Mouse (Mus musculus): ENCODE results near the gene Nckipsd. TPM values are rescaled to one million over a fixed set of nuclear protein-coding genes. Genes with fewer than 3 reads are reported as not detected.

The Nckipsd gene
- polyA plus RNA-seq, 1 experiment, result 34.1 TPM

- peaks cover 21% of the 10 kb centered on the region for H3K4me1 ChIP-seq (ENCODE audit: control insufficient read depth, insufficient read depth, low read length)
- TF ChIP-seq POLR2A (IDR thresholded peaks at IDR 0.05; ENCODE audit: borderline replicate concordance, extremely low read depth, low read depth, low read length) (peak; percentile 74; the same call in 1 of the 2 replicates), CTCF (IDR thresholded peaks at IDR 0.05; ENCODE audit: insufficient read depth, low read length) (no peak)
- H3K4me3 ChIP-seq (replicated peaks; ENCODE audit: extremely low read depth, low read depth, low read length), result peak within 1 kb of the TSS; percentile 94
- under 1% methylated on average over 56 of the region's 56 CpGs for WGBS
- peak; percentile 93 for DNase-seq
Measured at GRCm38 (mm10) chr9:108783548-108784463, 24.4 kb upstream of the Nckipsd start, which contains the start of gene Ip6k2. TSS of gene Ip6k2 (plus strand) at chr9:108783796.

GRCm38 (mm10) chr9:108785416-108785815 is 22.8 kb upstream of the Nckipsd start:
- TF ChIP-seq POLR2A (IDR thresholded peaks at IDR 0.05; ENCODE audit: borderline replicate concordance, extremely low read depth, low read depth, low read length), result no peak
- DNase-seq, result no peak
- Histone ChIP-seq H3K4me3 (replicated peaks; ENCODE audit: extremely low read depth, low read depth, low read length) (no peak overlapping the region), H3K4me1 (ENCODE audit: control insufficient read depth, insufficient read depth, low read length) (peaks cover 25% of the 10 kb centered on the region)

- WGBS, result 23% methylated on average over 1 of the region's 1 CpGs
- H3K4me1 ChIP-seq (ENCODE audit: control insufficient read depth, insufficient read depth, low read length), result peaks cover 31% of the 10 kb centered on the region
- TF ChIP-seq CTCF (IDR thresholded peaks at IDR 0.05; ENCODE audit: insufficient read depth, low read length) (no peak), POLR2A (IDR thresholded peaks at IDR 0.05; ENCODE audit: borderline replicate concordance, extremely low read depth, low read depth, low read length) (no peak)
- peak overlapping the region; percentile 9 for H3K4me3 ChIP-seq (replicated peaks; ENCODE audit: extremely low read depth, low read depth, low read length)
- no peak for DNase-seq
Measured at GRCm38 (mm10) chr9:108786494-108786893, 21.7 kb upstream of the Nckipsd start.

GRCm38 (mm10) chr9:108787080-108787479 is 21.1 kb upstream of the Nckipsd start:
- TF ChIP-seq POLR2A (IDR thresholded peaks at IDR 0.05; ENCODE audit: borderline replicate concordance, extremely low read depth, low read depth, low read length), result no peak
- no peak for TF ChIP-seq CTCF (IDR thresholded peaks at IDR 0.05; ENCODE audit: insufficient read depth, low read length)
- 76% methylated on average over 2 of the region's 2 CpGs for WGBS
- DNase-seq, result no peak
- H3K4me1 ChIP-seq (ENCODE audit: control insufficient read depth, insufficient read depth, low read length), result peaks cover 32% of the 10 kb centered on the region
- no peak overlapping the region for H3K4me3 ChIP-seq (replicated peaks; ENCODE audit: extremely low read depth, low read depth, low read length)

GRCm38 (mm10) chr9:108788713-108789112 is 19.5 kb upstream of the Nckipsd start:
- TF ChIP-seq POLR2A (IDR thresholded peaks at IDR 0.05; ENCODE audit: borderline replicate concordance, extremely low read depth, low read depth, low read length), result no peak
- no peak for TF ChIP-seq CTCF (IDR thresholded peaks at IDR 0.05; ENCODE audit: insufficient read depth, low read length)

GRCm38 (mm10) chr9:108792307-108792706 is 15.9 kb upstream of the Nckipsd start:
- Histone ChIP-seq H3K4me3 (replicated peaks; ENCODE audit: extremely low read depth, low read depth, low read length) (no peak overlapping the region), H3K4me1 (ENCODE audit: control insufficient read depth, insufficient read depth, low read length) (peaks cover 36% of the 10 kb centered on the region)
- 65% methylated on average over 1 of the region's 1 CpGs for WGBS
- no peak for DNase-seq
- TF ChIP-seq CTCF (IDR thresholded peaks at IDR 0.05; ENCODE audit: insufficient read depth, low read length), result no peak
- TF ChIP-seq POLR2A (IDR thresholded peaks at IDR 0.05; ENCODE audit: borderline replicate concordance, extremely low read depth, low read depth, low read length), result no peak

More at GRCm38 (mm10) chr9:108788713-108789112, 19.5 kb upstream of the Nckipsd start:
- peaks cover 40% of the 10 kb centered on the region for H3K4me1 ChIP-seq (ENCODE audit: control insufficient read depth, insufficient read depth, low read length)
- no peak overlapping the region for H3K4me3 ChIP-seq (replicated peaks; ENCODE audit: extremely low read depth, low read depth, low read length)
- WGBS, result 70% methylated on average over 3 of the region's 3 CpGs
- no peak for DNase-seq

GRCm38 (mm10) chr9:108792730-108793129 is 15.4 kb upstream of the Nckipsd start:
- 37% methylated on average over 3 of the region's 3 CpGs for WGBS
- peaks cover 33% of the 10 kb centered on the region for H3K4me1 ChIP-seq (ENCODE audit: control insufficient read depth, insufficient read depth, low read length)
- TF ChIP-seq POLR2A (IDR thresholded peaks at IDR 0.05; ENCODE audit: borderline replicate concordance, extremely low read depth, low read depth, low read length), result no peak
- TF ChIP-seq CTCF (IDR thresholded peaks at IDR 0.05; ENCODE audit: insufficient read depth, low read length), result no peak
- H3K4me3 ChIP-seq (replicated peaks; ENCODE audit: extremely low read depth, low read depth, low read length), result no peak overlapping the region
- no peak for DNase-seq

GRCm38 (mm10) chr9:108795281-108795680 is 12.9 kb upstream of the Nckipsd start:
- TF ChIP-seq POLR2A (IDR thresholded peaks at IDR 0.05; ENCODE audit: borderline replicate concordance, extremely low read depth, low read depth, low read length) (no peak), CTCF (IDR thresholded peaks at IDR 0.05; ENCODE audit: insufficient read depth, low read length) (no peak)
- Histone ChIP-seq H3K4me3 (replicated peaks; ENCODE audit: extremely low read depth, low read depth, low read length) (no peak overlapping the region), H3K4me1 (ENCODE audit: control insufficient read depth, insufficient read depth, low read length) (peaks cover 26% of the 10 kb centered on the region)
- no peak for DNase-seq
- 53% methylated on average over 2 of the region's 2 CpGs for WGBS

GRCm38 (mm10) chr9:108795762-108796161 is 12.4 kb upstream of the Nckipsd start:
- peaks cover 23% of the 10 kb centered on the region for H3K4me1 ChIP-seq (ENCODE audit: control insufficient read depth, insufficient read depth, low read length)
- 29% methylated on average over 11 of the region's 11 CpGs for WGBS
- TF ChIP-seq POLR2A (IDR thresholded peaks at IDR 0.05; ENCODE audit: borderline replicate concordance, extremely low read depth, low read depth, low read length) (peak; percentile 57; the same call in 1 of the 2 replicates), CTCF (IDR thresholded peaks at IDR 0.05; ENCODE audit: insufficient read depth, low read length) (no peak)
- DNase-seq, result peak; percentile 70
- peak overlapping the region; percentile 23 for H3K4me3 ChIP-seq (replicated peaks; ENCODE audit: extremely low read depth, low read depth, low read length)

All from lung, adult 2 months (tissue).